19 mouse cellular contexts compared by ENCODE assay signal in genomic region chr13:99983320-99983719, GRCm38 (mm10). TPM values are rescaled to one million over a fixed set of nuclear protein-coding genes. Genes with fewer than 3 reads are reported as not detected.
A peak's percentile ranks its signal among the peaks of the same experiment; 100 is the strongest.
DNase-seq lines count a peak whose midpoint lies in the region; TF ChIP-seq lines count a peak whose summit lies in the region.
"Had no signal": no experiment of that assay in that cellular context is flagged by ENCODE, and none has a peak within 500 bp of the region (broad histone marks: within the 10 kb centered on the region; RNA-seq: fewer than 3 reads in every experiment).

No protein-coding gene starts in this region.

- no peaks in the 10 kb centered on the region for H3K4me1 ChIP-seq in CH12.LX (ENCODE audit: control insufficient read depth in 1 of 2, insufficient read depth in 2 of 2)
- H3K4me1 ChIP-seq: embryonic facial prominence, embryonic 13.5 days; neural tube, embryonic 12.5 days had no signal

- H3K79me2 ChIP-seq in CH12.LX (replicated peaks; ENCODE audit: control insufficient read depth, extremely low read depth, insufficient read depth, poor library complexity, severe bottlenecking) = no peaks in the 10 kb centered on the region

- intact Hi-C loops in heart, postnatal 14 days (cut with DNase I) = no loop called here
- intact Hi-C loops in left cerebral cortex, adult 2 months (cut with DNase I) = loop anchor here (1.0 kb wide), 1 partner anchor 124 kb away; no protein-coding TSS in a partner anchor

- no peaks in the 10 kb centered on the region for H3K9me3 ChIP-seq in CH12.LX (replicated peaks; ENCODE audit: low read length)
- H3K9me3 ChIP-seq: embryonic facial prominence, embryonic 13.5 days; hindbrain, embryonic 10.5 days; neural tube, embryonic 12.5 days had no signal

- no peak overlapping the region for H3K9ac ChIP-seq in CH12.LX (ENCODE audit: insufficient read depth, low read depth)
- H3K9ac ChIP-seq: embryonic facial prominence, embryonic 13.5 days; lung, embryonic 14.5 days; neural tube, embryonic 12.5 days had no signal

- dilution Hi-C loops in CH12.LX (cut with MboI; ENCODE audit: extremely low pct_ligation_motif_present, extremely low pct_unique_long_range_greater_than_20kb, low sequenced_read_pairs) = no loop called here

- peak; percentile 54 for TF ChIP-seq RAD21 in CH12.LX (IDR thresholded peaks at IDR 0.05; ENCODE audit: low read depth, low read length)

- no peak overlapping the region for H3K4me2 ChIP-seq in CH12.LX (ENCODE audit: insufficient read depth, low read depth, poor library complexity, severe bottlenecking)
- H3K4me2 ChIP-seq: embryonic facial prominence, embryonic 13.5 days; liver, embryonic 11.5 days; lung, embryonic 14.5 days; midbrain, embryonic 11.5 days; neural tube, embryonic 12.5 days had no signal

- H3K27me3 ChIP-seq in CH12.LX (replicated peaks) = no peaks in the 10 kb centered on the region
- H3K27me3 ChIP-seq in splenic B cell, adult 2 months (ENCODE audit: control insufficient read depth, insufficient read depth, low read length, poor library complexity, severe bottlenecking) = no peaks in the 10 kb centered on the region
- H3K27me3 ChIP-seq: embryonic facial prominence, embryonic 13.5 days; neural tube, embryonic 12.5 days had no signal

- peak; percentile 10 for DNase-seq in heart, adult 11 months
- DNase-seq in heart, postnatal 14 days = no peak
- no peak for DNase-seq in left cerebral cortex, adult 2 months (ENCODE audit: extremely low spot score in 1 of 2, low spot score in 2 of 2)
- no peak for DNase-seq in left cerebral cortex, adult 18-20 months (ENCODE audit: low spot score in 2 of 2)
- DNase-seq in CH12.LX (ENCODE audit: extremely low read depth) = peak; percentile 18
- peak; percentile 45 for DNase-seq in splenic B cell, adult 2 months (ENCODE audit: low read depth, low spot score)
- no peak for DNase-seq in thymus, postnatal 4 days
- DNase-seq in layer of hippocampus, postnatal 36 days = no peak
- DNase-seq: adrenal gland, postnatal 14 days; cerebellum, adult 11 months; lung, embryonic 14.5 days; right cerebral cortex, adult 18-20 months; thymus, adult 18-20 months had no signal

- peaks cover 4 to 21% of the 10 kb centered on the region in 2 experiments for H3K36me3 ChIP-seq in CH12.LX (replicated peaks in 1 of 2; ENCODE audit: control insufficient read depth in 1 of 2, insufficient read depth in 1 of 2, low read length in 1 of 2)
- no peaks in the 10 kb centered on the region for H3K36me3 ChIP-seq in splenic B cell, adult 2 months (ENCODE audit: control insufficient read depth, insufficient read depth, low read length, poor library complexity, severe bottlenecking)
- H3K36me3 ChIP-seq: neural tube, embryonic 12.5 days had no signal

- no peak for TF ChIP-seq POLR2A in CH12.LX (IDR thresholded peaks at IDR 0.05; ENCODE audit: low read depth, low read length)

- peak; percentile 26 for TF ChIP-seq CTCF in left cerebral cortex, adult 2 months (IDR thresholded peaks at IDR 0.05)
- TF ChIP-seq CTCF in CH12.LX (conservative IDR thresholded peaks at IDR 0.05 in 1 of 2, IDR thresholded peaks at IDR 0.05 in 1 of 2; ENCODE audit: low read depth in 2 of 2, low read length in 2 of 2) = peak in 1 of 2 experiments; percentile 60; a peak in 3 of 4 replicates

- TF ChIP-seq EP300 in CH12.LX (IDR thresholded peaks at IDR 0.05; ENCODE audit: low read length) = no peak

- in situ Hi-C loops in CH12.LX (cut with MboI; ENCODE audit: low pct_ligation_motif_present, low pct_unique_long_range_greater_than_20kb, low sequenced_read_pairs) = loop anchor here (10.0 kb wide), 1 partner anchor 119 kb away; no protein-coding TSS in a partner anchor

- no peak overlapping the region for H3K27ac ChIP-seq in left cerebral cortex, adult 2 months
- H3K27ac ChIP-seq in CH12.LX (ENCODE audit: insufficient read depth, low read depth) = no peak overlapping the region
- H3K27ac ChIP-seq: embryonic facial prominence, embryonic 13.5 days; hindbrain, embryonic 10.5 days; macrophage; neural tube, embryonic 12.5 days had no signal

- H3K4me3 ChIP-seq in left cerebral cortex, adult 2 months = no peak overlapping the region
- no peak overlapping the region for H3K4me3 ChIP-seq in CH12.LX (replicated peaks in 1 of 3; ENCODE audit: low read depth in 2 of 3, low read length in 2 of 3, poor library complexity in 1 of 3)
- H3K4me3 ChIP-seq: embryonic facial prominence, embryonic 13.5 days; hindbrain, embryonic 10.5 days; neural tube, embryonic 12.5 days had no signal

TF ChIP-seq in CH12.LX, 34 proteins besides CTCF, POLR2A, EP300 and RAD21:
- TF ChIP-seq ELF1 (IDR thresholded peaks at IDR 0.05; ENCODE audit: low read depth, low read length) (no peak), JUN (IDR thresholded peaks at IDR 0.05; ENCODE audit: insufficient read depth, low read depth, low read length) (0 out of 2 replicates have a peak, but pooled peaks have one; percentile 9), SMC3 (IDR thresholded peaks at IDR 0.05; ENCODE audit: low read depth, low read length) (peak; percentile 62)
TF ChIP-seq in CH12.LX: peak in this region for 2.

RNA-seq across cellular contexts. Expression of gene Mccc2, which starts 32.1 kb away (rescaled TPM):
- 10 to 100 TPM; 50.1 to 55.5 TPM for total RNA-seq in heart, postnatal 14 days (2021)
- 10 to 100 TPM; 22.9 to 26.9 TPM for total RNA-seq in left cerebral cortex, adult 2 months (2021)
- total RNA-seq in left cerebral cortex, adult 18-20 months (2021) = 10 to 100 TPM; 22.0 to 22.3 TPM
- 19.5 and 20.6 TPM in 2 replicates for total RNA-seq in CH12.LX (2012; rRNA removed)
- total RNA-seq in CH12.LX (2014; rRNA removed) = 22.3 and 26.2 TPM in 2 replicates
- polyA plus RNA-seq in CH12.LX (2012; ENCODE audit: insufficient read length, low read depth) = 19.0 and 21.7 TPM in 2 replicates
- 10 to 100 TPM; 26.9 to 30.4 TPM for total RNA-seq in layer of hippocampus, postnatal 36 days (2021)

Comparison
In these comparisons a context has a peak if more than half of its experiments do, and no peak if none do; other contexts are left out.
1. DNase-seq: peak in heart, adult 11 months (single experiment), CH12.LX (single experiment) and splenic B cell, adult 2 months (single experiment); none in heart, postnatal 14 days (0 of 2), left cerebral cortex, adult 2 months (0 of 2), left cerebral cortex, adult 18-20 months (0 of 2), thymus, postnatal 4 days (single experiment) and layer of hippocampus, postnatal 36 days (0 of 2).